Mouse (Mus musculus): Measurements from ENCODE around the gene Olfr670.
"Not testable (repeated sequence)": the region's sequence is repeated elsewhere in the genome, so short reads cannot be mapped to it uniquely, and the experiment has no call there.

Gene Olfr670

GRCm38 (mm10) chr7:104962520-104962919 lies at the start of gene Olfr670:
TSS of gene Olfr670 (minus strand) at chr7:104962620.
- DNase-seq: no peak

GRCm38 (mm10) chr7:105001929-105002328 lies 39.5 kb upstream of the Olfr670 start, which contains the start of gene Olfr672:
TSS of gene Olfr672 (minus strand) at chr7:105002029.
- no peak for DNase-seq

- no peak for DNase-seq
These were observed 16.6 kb upstream of the Olfr670 start, which contains the start of gene Olfr671 for GRCm38 (mm10) chr7:104979026-104979425. TSS of gene Olfr671 (minus strand) at chr7:104979126.

- not testable (repeated sequence) for DNase-seq
These were observed 10.1 kb upstream of the Olfr670 start for GRCm38 (mm10) chr7:104972507-104972906.

- not testable (repeated sequence) for DNase-seq
These were observed 12.2 kb downstream of the Olfr670 start for GRCm38 (mm10) chr7:104950234-104950633.

GRCm38 (mm10) chr7:104933940-104934339 lies 28.5 kb downstream of the Olfr670 start, which contains the start of gene Olfr669:
TSS of gene Olfr669 (plus strand) at chr7:104934240.
- no peak for DNase-seq

- no peak for DNase-seq
These were observed 34.5 kb downstream of the Olfr670 start, which contains the start of gene Olfr668 for GRCm38 (mm10) chr7:104927957-104928356. TSS of gene Olfr668 (minus strand) at chr7:104928057.

- no peak for DNase-seq
These were observed 41.0 kb downstream of the Olfr670 start, which contains the start of gene Olfr667 for GRCm38 (mm10) chr7:104921382-104921781. TSS of gene Olfr667 (minus strand) at chr7:104921482.
